Mouse (Mus musculus): ENCODE results near the gene Xylb. TPM values are rescaled to one million over a fixed set of nuclear protein-coding genes. Genes with fewer than 3 reads are reported as not detected.
"Not testable (repeated sequence)": the region's sequence is repeated elsewhere in the genome, so short reads cannot be mapped to it uniquely, and the experiment has no call there.

The Xylb gene
- total RNA-seq, 2 experiments from 2014 or later, result 0.09 to 0.38 TPM

DNA sequence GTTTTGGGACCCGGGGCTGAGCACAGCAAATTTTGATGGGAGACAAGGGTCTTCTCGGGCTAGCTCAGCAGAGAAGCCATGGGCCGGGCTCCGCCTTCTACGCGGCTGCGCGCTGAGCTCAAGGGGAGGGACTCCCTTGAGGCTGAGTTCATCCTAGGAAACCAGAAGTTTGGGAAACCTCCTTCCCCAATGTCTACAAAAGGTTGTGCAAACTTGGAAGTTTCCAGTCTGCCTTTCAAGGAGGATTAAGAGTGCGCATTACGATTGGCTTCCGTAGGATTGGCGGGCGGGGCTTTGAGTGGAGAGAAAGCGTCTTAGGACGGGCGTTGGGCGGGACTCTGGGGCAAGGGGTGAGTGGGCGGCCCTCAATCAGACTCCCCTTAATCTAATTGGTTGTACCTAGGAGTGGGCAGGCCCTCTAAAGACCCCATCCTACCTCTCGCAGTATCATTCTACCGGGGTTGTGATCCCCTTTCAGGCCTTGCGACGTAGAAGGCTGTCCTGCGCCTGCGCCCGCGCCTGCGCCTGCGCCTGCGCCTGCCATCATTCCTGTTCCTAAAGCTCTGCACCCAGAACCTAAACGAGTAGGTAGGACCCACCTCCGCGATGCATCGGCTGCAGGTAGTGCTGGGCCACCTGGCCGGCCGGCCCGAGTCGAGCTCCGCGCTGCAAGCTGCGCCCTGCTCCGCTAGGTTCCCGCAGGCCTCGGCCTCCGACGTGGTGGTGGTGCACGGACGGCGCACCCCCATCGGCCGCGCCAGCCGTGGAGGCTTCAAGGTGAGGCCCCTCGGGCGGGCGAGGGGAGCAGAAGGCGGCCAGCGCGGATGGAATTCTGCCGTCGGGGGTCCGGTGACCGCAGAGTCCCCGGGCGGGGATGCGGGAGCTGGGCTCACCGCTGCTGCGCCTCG is 16.0 kb upstream of the Xylb start, which contains the start of gene Myd88:
TSS of gene Myd88 (minus strand) at position 503 of the 908 bp plus-strand sequence.
- peak; percentile 97 for DNase-seq (ENCODE audit: low spot score)

DNA sequence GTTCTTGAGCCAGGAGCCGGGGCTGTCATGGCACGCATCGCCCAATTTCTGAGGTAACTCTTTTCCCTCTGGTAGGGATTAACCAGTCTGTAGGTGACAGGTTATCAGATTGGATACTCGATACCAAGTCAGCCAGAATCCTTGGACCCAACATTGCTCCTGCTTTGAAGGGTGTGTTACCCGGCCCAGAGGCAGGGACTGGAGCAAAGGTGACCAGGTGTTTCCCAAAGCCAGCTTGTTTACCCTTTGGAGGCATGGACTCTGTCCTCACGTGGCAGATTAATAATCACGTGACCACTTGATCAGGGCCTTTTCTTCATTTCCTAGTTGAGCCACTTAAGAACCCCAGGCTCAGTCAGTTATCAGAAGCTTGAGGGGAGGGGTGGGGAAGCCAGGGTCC is 14.5 kb upstream of the Xylb start:
- DNase-seq (ENCODE audit: low spot score), result no peak

DNA sequence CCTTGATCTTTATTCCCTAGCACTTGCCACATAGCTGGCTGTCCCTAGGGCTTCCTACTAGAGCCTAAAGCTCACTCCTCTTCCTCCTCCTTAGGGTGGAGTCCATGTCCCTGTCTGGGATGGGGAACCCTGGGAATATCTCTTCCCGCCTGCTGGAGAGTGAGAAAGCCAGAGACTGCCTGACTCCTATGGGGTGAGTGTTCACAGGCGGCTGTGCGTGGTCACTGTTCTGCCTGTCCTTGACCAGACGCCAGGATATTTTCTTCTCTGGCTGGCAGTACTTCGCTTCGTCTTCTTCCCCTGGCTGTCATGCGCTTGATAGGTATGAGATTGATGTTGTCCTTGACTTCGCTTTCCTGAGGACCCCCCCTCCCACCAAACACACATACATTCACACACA is 10.8 kb upstream of the Xylb start:
- no peak for DNase-seq (ENCODE audit: low spot score)

DNA sequence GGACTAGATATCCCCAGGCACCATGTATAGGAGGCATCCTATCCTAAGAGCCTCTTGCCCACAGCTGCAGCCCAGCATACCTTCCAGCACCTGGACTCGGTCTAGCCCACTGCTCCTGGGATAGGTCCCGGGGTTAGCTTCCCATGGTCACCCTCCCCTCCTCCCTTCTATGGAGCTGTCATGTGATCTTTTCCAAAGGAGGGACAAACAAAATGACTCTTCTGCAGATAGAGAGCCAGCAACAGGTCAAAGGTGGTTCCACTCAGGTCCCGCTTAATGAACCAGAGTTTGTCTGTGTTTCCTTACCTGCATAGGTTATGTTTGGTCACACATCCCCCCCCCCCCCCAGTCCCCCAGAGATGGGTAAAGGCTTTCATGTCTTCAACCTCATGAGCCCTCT is 6.7 kb upstream of the Xylb start:
- no peak for DNase-seq (ENCODE audit: low spot score)

DNA sequence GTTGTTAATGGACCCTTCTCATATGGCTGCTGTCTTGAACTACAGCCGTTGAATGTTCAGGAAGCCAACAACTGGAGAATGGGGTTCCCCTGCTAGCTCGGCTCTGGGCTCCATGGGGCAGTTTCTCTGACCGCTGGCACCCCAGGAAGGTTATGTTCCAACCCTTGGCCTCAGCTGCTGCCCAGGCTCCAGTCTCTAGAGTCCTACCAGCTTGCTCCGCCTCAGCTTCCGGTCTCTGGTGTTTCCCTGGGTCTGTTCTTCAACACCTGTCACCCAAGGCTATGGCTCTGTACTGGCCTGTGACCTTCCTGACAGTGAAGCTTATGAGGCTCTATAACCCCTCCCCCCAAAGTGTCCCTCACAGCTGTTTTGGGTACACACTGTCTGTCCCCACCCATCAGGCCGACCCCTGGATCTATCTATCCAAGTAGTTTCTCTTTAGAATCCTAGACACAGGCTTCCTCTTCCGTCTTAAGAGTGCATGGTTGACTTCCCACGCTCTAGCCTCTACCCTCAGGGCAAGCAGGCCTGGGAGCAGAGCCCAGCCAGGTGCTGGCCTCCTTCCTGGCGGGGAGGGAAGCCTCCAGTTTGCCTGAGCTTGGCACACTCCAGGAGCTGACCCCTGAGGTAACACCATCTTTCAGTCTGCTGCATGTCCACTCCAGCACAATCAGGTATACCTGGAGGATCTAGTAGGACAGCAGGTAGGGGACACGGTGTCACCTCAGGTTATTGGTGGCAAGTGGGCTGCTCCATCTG is 6.1 kb upstream of the Xylb start:
- no peak for DNase-seq (ENCODE audit: low spot score)

DNA sequence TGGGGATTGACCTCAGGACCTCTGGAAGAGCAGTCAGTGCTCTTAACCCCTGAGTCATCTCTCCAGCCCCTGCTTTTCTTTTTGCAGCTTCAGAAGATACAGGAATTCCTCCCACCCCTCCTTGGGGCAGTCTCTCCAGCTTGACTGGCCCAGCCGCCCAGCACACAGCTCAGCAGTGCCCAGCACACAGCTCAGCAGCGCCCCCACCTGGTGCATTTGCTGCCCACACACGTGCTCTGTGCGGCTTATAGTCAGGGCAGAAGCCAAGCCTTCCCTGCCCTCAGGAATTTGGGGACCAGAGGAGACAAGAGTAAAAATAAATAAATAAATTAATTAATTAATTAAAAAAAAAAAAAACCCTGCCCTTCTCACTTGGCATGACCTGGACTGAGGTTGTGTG is 5.1 kb upstream of the Xylb start:
- DNase-seq (ENCODE audit: low spot score), result peak; percentile 78

DNA sequence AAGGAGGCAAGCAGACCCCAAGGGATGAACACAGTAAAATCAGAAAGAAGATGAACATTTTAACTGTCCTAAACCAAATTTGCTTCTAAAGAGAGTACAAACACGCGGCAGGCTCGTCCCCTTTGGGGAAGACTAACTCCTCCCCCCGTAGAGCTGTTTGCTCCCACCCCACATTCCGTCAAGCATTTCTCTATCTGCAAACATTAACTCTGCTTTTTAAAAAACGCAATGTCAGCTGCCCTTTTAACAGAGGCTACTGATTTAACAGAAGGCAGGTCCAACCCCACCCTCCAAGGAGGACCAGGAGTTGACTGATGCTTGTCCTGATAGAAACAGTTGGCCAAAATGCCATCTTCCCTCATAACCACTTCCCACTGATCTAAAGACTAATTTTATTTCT is 3.3 kb upstream of the Xylb start:
- no peak for DNase-seq (ENCODE audit: low spot score)

DNA sequence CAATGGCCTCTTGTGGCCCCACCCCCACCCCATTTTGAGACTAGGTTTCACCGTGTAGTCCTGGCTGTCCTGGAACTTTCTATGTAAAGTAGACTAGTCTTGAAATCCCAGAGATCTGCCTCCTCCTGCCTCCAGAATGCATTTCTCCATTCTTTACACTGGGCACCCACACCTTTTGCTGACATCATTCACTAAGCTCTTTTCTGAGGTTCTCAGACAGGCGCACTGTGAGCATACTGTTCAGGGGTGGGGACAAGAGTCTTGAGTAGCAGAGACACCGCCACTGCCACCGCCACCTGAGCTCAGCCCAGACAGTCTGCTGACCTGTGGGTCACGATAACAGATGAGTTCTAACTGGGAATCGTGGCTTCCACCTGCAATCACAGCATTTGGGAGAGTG is 1.2 kb upstream of the Xylb start:
- DNase-seq (ENCODE audit: low spot score), result no peak

DNA sequence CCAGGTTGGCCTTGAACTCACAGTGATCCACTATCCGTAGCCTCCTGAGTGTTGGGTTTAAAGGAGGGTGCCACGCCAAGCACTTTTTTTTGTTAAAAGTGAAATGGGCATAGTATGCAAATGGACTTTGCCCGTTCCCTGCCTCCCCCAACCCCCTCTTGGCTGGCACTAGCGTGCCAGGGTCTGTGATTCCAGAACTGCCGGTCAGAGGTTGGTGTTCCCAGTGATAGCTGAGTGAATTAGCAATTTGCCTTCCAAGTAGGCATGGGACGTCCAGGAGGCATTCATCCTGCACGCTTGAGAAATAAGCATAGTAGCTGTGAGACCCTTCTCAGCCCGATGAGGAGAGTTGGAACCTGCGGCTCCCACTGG is 863 bp downstream of the Xylb start:
- DNase-seq (ENCODE audit: low spot score), result no peak

DNA sequence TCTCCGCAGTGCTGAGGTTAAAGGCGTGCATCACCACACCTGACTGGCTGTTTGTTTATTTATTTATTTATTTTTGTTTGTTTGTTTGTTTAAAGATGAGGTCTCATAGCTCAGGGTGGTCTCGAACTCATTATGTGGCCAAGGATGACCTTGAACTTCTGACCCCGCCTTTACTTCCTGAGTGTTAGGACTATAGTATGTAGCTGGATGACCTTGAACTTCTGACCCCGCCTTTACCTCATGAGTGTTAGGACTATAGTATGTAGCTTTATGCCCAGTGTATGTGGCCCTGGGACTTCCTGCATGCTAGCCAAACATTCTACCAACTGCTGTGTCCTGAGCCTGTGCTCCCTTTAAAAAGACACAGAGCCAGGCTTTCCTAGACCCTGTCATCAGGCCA is 4.2 kb downstream of the Xylb start:
- DNase-seq (ENCODE audit: low spot score), result no peak

DNA sequence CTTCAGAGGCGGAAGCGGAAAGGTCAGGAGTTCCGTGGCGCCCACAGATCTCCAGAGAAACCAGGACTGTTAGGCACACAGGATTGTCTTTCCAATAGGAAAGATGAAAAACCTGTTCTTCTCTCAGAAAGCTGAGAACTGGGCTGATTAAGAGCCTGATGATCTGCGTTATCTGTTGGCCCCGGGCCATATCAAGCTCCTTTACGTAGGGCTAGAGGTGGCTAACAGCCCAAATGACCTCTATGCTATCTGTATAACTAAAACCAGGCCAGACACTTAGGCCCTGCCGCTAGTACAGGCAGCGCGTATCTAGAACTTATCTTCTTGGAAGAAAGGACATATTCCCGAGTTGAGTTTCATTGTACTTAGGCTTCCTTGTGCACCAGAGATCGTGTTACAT is 6.0 kb downstream of the Xylb start:
- no peak for DNase-seq (ENCODE audit: low spot score)

DNA sequence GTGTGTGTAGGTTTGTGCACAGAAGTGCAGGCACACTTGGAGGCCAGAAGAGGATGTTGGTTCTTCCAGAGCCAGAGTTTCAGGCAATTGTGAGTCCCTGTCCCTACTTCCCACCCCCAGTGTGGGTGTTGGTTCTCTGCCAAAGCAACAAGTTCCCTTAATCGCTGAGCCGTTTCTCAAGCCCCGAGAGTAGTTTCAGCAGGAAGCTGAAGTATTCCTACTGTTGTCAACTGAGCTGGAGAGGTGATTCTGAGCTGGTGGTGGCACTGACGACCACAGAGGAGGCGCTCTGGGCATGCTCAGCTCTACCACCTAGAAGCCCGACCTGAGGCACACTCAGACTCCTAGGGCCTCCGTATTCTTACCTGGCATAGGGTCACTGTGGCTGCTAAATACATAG is 8.1 kb downstream of the Xylb start, which contains the start of gene Slc22a14:
TSS of gene Slc22a14 (minus strand) at position 270 of the 400 bp plus-strand sequence.
- DNase-seq (ENCODE audit: low spot score), result no peak

DNA sequence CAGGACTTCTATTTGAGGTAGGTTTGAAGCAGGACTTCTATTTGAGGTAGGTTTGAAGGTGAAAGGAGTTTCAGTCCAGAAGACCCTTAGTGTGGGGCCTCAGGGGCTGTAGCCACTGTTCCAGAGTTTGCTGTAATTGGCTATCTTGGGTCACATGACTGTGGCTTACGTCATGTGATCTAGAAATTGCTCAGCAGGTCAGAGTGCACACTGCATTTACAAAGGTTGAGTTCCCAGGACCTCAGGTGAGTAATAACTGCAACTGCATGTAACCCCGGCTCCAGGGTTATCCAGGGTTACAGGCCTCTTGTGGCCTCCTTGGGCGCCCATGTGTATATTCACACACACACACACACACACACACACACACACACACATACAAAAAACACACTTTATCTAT is 11.2 kb downstream of the Xylb start:
- no peak for DNase-seq (ENCODE audit: low spot score)

DNA sequence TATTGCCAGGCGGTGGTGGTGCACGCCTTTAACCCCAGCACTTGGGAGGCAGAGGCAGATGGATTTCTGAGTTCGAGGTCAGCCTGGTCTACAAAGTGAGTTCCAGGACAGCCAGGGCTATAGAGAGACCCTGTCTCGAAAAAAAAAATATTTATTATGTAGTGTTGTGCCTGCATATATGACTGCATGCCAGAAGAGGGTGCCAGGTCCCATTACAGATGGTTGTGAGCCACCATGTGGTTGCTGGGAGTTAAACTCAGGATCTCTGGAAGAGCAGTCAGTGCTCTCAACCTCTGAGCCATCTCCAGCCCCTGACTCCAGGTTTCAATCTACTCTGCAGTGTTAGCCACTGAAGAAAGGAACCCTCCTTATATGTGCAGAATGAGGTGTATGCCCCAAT is 13.6 kb downstream of the Xylb start:
- not testable (repeated sequence) for DNase-seq (ENCODE audit: low spot score)

DNA sequence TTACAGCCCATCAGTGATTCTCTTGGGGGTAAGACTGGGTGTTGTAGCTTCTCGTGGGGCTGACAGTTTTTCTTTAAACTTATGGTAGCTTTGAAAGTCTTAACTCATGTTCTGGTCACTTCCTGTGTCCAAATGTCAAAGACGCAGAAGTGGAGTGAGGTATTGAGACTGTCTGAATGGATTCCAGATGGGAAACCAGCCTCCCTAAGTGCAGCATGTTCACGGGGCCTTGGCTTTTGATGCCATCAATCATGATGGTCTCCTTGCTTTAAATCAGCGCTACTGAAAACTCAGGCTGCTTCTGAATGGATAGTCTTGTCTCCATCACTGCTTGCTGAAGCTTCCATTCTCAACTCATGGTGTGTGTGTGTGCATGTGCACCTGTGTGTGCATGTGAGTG is 14.1 kb downstream of the Xylb start:
- no peak for DNase-seq (ENCODE audit: low spot score)

DNA sequence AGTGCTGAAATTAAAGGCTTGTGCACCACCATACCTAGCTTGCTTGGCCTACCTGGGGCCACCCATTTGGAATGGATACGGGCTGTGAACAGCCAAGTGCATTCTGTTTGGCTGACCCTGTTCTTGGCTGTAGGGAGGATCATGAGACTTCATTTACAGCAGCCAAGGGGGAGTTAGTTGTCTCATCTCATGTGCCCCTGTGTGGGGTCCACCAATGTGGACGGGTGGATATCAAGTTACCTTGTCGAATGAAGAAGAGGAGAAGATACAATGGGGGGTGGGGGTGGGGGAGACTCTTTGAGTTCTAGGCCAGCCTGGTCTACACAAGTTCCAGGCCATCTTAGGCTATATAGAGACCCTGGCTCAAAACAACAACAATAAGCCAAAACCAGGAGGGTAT is 17.8 kb downstream of the Xylb start:
- DNase-seq (ENCODE audit: low spot score), result no peak

DNA sequence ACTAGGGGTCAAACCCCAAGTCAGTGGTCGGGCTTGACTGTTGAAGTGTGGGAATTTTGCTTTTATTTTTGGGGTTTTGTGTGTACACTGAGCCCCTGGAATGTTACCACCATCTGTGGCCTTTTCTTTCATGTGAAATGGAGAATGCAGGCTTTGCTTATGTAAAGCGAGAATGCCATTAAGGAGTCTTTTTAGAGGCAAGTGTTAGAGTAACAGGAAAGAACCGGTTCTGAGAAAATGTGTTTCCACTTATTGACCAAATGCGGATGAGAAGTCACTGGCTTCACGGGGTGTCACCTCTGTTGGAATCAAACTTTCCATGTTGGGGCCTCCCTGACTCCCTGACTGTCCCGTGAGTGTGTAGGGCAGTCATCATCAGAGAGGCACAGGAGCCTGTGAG is 18.4 kb downstream of the Xylb start:
- no peak for DNase-seq (ENCODE audit: low spot score)

DNA sequence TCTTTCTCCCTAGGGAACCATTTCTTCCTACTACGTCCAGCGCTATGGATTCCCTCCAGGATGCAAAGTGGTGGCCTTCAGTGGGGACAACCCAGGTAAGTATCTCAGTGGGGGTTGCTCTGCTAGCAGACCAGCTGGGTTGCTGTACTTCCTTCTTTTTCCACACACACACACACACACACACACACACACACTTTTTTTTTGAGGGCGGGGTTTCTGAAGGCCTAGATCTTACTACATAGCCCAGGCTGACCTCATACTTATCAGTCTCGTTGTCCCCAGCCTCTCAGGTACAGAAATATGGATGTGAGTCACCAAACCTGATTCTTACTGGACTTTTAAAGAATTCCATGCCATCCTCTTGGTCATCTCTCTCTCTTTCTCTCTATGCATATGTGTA is 21.1 kb downstream of the Xylb start:
- no peak for DNase-seq (ENCODE audit: low spot score)

DNA sequence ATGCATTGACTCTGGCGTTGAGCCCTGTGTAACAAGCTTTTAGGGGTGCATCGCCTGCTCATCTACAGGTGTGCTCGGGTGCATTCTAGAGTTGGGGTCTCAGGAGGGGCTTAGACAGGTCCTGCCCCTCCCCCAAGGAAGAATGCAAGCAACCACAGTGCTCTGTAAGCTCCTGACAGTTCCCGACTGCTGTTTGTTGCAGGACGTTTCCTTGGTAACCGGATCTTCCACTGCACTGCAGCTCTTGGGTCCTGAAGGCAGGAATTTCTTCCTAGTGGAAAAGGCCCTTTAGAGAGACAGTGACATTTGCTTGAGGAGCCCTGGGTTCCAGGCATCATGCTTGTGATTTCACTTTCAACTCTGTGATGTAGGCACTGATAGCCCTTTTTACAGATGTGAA is 25.4 kb downstream of the Xylb start:
- no peak for DNase-seq (ENCODE audit: low spot score)

DNA sequence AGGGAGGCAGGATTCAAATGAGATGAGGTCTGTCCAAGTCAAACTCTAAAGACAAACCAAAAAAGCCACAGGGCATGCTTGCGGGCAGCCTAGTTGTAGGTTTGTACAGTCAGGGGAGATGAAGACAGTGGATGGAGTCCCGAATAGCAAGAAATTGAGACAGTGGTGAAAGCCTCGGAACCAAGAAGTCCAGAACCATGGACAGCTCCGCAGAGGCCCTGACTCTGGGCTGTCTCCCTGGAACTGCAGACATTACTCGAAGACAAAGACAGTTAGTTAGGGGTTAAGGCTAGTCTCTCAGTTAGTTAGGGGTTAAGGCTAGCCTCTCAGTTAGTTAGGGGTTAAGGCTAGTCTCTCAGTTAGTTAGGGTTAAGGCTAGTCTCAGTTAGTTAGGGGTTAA is 31.8 kb downstream of the Xylb start:
- no peak for DNase-seq (ENCODE audit: low spot score)

DNA sequence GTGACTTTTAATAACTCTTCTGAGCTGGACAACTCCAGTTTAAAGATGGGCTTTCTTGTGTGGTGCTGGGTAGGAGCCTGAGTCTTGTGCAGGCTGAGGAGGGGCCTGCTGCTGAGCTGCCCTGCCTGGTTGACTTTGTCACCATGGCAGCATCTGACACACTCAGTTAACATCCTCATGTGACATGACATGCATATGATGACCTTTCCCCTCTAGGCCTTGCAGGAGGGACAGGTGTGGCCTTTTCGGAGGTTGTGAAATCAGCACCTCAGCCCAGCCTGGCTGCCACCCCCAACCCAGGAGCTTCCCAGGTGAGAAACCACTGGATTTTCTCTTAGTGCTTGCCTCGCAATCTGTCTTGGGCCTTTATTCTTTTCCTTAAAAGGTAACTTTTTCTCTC is 33.0 kb downstream of the Xylb start:
- DNase-seq (ENCODE audit: low spot score), result no peak

DNA sequence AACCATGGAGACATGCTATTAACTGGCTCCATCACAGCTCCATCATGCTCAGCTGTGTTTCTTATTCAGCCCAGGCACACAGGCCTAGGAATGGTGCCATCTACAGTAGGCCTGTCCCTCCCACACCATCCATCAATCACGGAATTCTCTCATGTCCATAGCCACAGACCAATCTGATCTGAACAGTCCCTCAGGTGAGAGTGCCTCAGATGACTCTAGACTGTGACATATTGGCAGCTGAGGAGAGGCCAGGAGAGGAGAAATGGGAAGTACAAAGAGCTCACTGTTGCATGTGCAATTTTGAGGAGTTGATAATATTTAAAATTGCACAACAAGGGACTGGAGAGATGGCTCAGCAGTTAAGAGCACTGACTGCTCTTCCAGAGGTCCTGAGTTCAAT is 37.6 kb downstream of the Xylb start:
- no peak for DNase-seq (ENCODE audit: low spot score)

DNA sequence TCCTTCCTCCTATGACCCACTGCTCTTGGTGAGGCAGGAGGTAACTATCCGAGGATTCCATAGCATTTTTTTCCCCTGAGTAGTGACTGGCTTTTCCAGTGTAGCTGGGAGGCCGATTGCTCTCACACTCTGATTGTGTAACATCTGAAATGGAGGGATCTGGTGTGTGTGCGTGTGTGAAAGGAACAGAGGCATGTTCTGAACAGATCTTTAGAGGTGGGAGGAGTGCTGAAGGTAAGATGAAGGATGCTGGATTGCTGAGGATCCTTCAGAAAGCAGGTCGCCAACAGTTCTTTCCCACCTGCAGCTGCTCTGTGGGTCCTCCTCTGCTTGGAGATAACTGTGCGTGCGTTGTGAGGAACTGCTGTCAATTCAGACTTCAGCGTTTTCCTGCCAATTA is 44.2 kb downstream of the Xylb start:
- DNase-seq (ENCODE audit: low spot score), result no peak

All from gastrocnemius, adult 18-20 months (tissue).